Mouse (Mus musculus) adrenal gland, postnatal 36 days (tissue): ENCODE data around the gene Unc13d. TPM values are rescaled to one million over a fixed set of nuclear protein-coding genes. Genes with fewer than 3 reads are reported as not detected.
"Not testable (repeated sequence)": the region's sequence is repeated elsewhere in the genome, so short reads cannot be mapped to it uniquely, and the experiment has no call there.

Source experiments
- DNase-seq, 2 experiments: peaks; one replicate each; pipeline ENCODE4 v3.0.0; 2021; ENCODE audit warnings: mixed read lengths in 1 of 2
- total RNA-seq, 2 experiments: library from RNA; stranded (reverse); gene quantifications; 2 replicates each; pipeline ENCODE4 v1.2.3; 2021

The Unc13d gene
- total RNA-seq, 2 experiments from 2014 or later = 0.49 to 0.66 TPM

DNA sequence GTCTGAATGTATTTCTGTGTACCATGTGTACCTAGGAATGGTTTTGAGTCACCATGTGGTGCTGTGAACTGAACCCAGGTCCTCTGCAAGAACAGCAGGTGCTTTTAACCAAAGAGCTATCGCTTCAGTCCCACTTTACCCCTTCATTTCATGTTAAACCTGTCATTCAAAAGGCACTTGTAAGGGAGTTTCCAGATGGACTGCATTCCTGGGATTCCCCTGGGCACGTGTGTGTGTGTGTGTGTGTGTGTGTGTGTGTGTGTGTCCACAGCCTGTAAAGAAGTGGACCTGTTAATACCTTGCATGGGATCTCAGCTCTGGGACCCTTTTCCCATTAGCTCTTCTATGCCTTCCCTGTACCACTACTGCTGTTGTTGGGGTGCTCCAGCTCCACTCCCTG is 28.2 kb downstream of the Unc13d start:
- DNase-seq = no peak

DNA sequence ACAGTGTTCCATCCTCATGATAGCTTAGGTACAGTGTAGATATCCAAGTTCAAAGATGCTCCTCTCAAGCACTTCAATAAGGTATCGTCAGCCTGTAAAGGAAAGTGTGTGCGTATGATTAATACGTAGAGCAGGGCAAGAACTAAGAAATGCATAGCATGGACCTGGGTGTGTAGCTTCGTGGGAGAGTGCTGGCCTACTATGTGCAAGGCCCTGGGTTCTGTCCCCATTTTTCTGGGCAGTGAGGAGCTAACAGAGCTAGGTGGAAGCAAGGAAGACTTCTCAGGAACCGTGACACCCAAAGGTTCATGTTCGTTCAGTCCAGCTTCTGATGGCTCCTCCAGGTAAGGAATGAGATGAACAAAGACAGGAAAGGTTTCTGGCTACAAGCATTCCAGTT is 32.6 kb downstream of the Unc13d start:
- no peak for DNase-seq

DNA sequence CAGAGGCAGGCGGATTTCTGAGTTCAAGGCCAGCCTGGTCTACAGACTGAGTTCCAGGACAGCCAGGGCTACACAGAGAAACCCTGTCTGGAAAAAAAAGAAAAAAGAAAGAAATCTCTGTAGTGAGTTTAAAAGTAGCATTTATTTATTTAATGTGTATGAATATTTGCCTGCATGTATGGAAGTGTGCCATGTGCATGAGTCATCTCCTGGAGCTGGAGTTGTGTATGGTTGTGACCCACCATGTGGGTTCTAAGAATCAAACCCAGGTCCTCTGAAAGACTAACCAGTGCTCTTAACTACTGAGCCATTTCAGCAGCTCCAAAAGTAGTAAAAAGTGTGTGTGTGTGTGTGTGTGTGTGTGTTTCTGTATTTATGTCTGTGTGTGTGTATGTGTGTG is 34.5 kb downstream of the Unc13d start:
- no peak for DNase-seq

DNA sequence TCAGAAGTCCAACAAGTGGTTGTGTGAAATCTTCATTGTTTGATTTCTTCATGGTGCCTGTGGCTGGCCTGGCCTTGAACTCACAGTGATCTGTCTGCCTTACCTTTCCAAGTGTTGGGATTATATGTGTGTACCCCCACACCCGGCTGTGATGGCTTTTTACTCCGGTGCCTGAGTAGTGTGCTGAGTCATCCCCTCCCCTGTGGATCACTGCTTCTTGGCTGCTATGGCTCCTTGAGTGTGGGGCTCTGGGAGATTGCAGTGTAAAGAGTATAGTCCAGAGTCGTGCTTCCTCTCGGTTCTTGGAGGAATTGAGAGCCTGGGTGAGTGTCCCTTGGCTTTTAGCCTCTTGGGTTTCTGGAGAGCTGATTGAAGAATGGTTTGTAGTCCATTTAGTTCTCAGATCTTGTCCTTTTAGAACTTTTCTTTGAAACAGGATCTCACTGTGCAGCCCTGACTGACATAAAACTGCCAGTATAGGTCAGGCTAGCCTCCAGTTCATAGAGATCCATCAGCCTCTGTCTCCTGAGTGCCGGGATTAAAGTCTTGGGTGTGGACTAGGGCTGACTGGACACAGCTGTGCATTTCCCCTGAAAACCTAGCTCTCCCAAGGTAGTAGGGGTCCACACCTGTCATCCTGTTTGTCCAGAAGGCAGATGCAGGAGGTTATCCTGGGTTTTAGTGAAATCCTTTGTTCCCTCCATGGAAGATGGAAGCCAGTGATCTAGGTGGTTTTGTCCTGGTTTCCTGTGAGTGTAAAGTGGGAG is 35.2 kb downstream of the Unc13d start:
- no peak for DNase-seq

DNA sequence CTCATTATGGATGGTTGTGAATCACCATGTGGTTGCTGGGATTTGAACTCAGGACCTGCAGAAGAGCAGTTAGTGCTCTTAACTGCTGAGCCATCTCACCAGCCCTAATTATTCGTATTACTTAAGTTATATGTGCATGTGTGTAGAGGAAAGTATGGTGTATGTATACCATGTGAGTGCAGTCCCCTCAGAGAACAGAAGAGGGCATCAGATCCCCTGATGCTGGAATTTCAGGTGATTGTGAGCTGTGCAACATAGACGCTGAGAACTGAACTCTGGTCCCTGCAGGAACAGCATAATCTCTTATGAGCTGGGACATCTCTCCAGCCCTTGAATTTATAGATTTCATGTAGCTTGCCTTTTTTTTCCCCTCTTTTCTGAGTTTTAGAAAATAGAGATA is 35.9 kb downstream of the Unc13d start:
- no peak for DNase-seq

DNA sequence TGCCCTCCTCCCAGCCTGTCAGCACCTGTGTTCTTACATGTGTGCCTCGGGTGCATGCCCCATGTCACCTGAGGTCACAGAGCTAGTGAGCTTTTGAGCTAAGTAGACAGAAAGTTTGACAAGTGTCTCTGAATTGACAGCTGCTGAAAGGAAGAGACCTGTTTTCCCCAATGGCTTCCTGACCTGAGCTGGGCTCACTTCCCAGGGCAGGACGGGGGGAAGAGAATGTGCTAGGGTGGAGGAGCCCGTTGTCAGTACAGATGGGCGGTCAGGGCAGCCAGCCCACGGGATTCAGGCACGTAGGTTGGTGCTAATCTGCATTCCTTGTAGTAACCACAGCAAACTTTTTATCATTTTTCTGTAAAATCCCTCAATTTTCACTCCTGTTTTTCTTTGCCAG is 37.2 kb downstream of the Unc13d start:
- no peak for DNase-seq

DNA sequence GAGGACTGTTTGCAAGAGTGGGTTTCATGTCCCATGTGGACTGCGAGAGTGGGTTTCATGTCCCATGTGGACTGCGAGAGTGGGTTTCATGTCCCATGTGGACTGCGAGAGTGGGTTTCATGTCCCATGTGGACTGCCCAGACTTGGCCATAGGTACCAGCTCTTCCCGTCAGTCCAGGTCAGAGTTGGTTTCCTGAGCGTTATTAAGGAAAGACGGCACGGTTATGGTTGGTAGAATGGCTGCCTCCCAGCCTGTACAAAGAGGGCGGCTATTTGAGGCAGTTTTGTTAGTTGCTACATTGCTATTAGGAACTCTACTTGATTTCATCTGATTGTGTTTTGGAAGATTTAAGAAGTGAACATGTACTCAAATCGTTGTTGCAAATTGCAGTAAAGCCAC is 39.9 kb downstream of the Unc13d start:
- DNase-seq = no peak

DNA sequence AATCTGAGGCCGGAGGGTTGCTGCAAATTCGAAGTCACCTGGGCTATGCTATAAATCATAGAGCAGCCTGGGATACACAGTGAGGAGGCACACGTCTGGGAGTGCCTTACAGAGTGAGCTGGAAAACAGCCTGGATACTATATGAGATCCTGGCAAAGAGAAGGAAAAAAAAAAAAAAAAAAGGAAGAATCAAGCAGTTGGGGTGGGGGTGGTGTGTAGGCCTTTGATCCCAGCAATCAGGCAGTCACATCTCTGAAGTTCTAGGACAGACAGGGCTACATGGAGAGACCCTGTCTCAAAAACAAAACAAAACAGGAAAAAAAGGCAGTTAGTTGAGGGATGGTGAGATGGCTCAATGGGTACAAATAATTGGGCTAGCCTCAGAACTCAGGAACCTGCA is 41.1 kb downstream of the Unc13d start:
- DNase-seq = no peak

DNA sequence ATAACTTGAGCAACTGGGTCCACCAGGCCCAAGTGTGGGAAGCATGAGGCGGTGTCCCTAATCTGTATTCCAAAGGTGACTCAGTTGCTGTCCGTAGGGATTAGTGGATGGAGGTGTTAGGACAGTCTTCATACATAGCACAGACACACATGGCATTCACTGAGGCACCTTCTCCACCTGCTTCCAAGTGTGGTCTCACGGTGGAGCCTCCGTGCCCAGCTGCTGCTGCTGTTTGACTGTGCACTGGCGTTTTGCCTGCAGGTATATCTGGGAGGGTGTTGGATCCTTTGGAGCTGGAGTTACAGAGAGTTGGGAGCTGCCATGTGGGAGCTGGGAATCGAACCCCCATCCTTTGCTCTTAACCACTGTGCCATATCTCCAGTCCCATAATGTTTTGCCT is 43.2 kb downstream of the Unc13d start:
- DNase-seq = no peak

DNA sequence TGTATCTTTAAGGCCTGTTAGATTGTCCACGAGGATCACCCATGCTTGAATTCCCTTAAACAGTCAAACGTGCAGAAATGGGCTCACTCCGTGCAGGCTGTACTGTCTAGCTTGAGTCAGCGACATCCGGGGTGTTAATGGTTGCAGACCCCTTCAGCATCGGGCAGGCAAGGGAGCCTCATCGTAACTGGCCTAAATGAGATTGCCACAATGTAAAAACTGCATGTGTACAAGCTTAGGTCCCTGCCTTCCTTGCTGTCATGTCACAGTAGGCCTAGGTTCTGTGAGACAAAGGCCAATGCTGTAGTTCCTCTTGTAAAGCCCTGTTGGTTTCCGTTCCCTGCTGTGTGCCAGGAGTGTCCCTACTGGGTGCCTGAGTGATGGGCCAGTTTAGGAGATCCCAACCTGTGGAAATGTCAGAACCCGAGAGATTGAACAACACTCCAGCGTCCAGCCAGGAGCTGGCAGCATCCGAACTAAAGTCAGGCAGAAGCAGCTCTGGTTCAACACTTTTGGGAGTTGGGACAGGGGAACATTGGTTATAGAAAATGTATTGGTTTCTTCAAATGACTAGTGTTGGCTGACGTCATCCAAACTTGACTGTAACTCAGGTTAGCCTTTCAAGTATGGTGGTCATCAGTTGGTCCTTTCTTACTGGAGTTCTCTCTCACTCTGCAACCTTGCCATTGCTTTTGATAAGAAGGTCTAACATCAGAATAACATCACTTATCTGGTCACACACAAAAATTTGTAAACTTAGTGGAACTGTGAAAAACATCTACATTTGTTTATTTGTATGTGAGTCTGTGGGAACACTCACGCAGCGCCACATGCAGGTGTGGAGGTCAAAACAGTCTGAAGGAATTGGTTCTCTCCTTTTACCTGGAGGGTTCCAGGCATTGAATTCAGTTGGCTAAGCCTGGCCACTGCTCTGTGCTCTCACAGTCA is 46.6 kb downstream of the Unc13d start:
- DNase-seq = peak; percentile 26 to 42

DNA sequence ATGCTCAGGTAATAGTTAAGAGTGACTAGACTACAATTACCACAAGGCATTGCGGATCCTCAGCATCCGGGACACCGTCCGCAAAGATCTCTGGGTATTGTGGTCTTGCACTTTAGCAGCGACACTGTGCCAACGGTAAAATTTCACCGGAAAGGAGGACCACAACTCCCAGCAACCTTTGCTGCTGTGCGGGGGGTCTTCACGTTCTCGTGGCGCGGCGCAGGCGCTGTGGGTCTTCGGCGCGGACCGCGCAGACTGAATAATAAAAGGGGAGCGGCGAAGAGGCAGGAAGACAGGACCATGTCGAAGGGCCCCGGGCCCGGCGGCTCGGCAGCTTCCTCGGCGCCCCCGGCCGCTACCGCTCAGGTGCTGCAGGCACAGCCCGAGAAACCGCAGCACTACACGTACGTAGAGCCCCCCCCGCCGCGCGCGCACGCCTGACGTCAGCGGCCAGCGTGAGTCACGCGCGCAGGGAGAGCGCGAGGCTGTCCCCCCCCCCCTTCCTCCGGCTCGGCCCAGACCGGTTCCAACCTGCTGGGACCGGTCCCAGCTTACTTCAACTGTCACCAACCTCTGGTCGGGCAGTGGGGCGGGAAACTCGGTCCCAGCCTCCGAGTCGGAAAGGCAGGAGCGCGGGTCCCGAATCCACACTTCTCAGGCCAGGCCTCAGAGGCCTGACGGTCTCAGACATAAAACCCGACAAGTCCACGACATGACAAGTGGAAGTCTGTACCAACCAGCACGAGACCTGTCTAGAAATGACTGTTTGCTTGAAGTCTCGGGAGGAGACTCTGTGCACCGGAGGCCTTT is 47.5 kb downstream of the Unc13d start, which contains the start of gene Unk:
Gene Unk, plus strand, starts transcription at position 235 of the 810 bp plus-strand sequence.
- peak; percentile 96 for DNase-seq

DNA sequence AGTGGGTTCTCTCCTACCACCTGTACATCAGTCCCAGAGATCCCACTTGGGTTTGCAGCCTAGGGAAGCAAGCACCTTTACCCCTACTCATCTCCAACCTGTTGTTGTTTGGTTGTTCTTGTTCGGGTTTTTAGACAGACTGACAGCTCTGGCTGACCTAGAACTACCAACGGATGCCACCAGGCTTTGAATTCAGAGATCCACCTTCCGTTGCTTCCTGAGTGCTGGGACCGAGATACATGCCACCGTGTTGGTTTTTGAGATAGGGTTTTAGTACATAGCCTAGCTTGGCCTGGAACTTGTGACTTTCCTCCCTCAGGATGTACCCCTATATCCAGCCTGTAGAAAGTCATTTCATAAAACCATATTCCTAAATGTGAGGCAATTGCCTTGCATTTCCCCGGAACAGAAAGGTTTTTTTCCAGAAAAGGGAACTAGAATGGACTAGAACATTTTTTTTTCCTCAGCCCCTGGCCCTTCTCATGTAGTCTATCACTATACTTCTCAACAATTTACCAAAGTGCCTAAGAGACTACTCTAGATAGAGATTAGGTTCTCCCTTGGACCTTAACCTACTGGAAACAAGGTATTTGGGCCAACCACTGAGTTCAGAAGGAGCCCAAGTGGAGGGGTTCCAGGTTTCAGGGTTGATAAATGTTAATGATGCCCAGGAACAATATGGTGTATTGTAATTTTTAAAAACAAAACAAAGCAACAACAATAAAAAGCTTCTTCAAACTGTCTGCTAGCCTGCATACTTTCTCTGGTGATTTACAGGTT is 48.5 kb downstream of the Unc13d start:
- DNase-seq = no peak

DNA sequence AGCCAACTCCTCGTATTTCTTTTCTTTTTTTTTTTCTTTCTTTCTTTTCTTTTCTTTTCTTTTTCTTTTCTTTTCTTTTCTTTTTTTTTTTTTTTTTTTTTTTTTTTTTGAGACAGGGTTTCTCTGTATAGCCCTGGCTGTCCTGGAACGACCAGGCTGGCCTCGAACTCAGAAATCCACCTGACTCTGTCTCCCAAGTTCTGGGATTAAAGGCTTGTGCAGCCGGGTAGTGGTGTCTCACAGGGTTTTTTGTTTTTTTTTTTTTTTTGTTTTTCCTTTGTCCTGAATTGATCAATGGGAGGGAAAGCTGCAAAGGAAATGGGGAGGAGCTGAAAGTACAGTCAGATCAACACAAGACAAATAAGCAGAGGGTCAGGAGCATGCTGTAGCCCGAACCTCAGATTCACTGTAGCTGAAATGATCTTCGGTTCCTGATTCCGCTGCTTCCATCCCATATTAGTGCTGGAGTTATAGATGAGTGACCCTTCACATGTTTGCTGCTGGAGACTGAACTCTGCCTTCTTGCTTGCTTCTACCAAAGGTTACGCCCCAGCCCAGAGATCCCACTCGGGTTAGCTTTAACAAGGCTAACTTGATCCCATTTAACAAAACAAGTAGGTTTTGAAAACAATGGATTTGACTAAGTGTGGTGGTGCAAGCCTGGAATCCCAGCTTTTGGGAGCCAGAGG is 49.4 kb downstream of the Unc13d start:
- DNase-seq = no peak

DNA sequence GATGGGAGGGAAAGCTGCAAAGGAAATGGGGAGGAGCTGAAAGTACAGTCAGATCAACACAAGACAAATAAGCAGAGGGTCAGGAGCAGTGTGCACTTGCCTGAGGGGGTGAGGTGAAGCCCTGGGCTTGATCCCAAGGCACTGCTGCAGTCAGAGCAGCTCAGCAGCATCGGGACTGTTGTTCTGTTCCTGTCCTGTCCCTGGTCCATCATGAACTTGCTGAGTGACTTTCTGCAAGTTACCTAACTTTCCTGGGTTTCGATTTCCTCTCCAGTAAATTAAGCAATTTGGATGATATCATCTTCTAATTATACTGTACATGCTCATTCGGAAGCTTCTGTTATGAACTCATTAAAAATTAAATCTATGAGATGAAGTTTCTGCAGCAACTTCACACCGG is 50.0 kb downstream of the Unc13d start, which contains the start of gene H3f3b:
Gene H3f3b, minus strand, starts transcription at position 207 of the 400 bp plus-strand sequence.
- no peak for DNase-seq

DNA sequence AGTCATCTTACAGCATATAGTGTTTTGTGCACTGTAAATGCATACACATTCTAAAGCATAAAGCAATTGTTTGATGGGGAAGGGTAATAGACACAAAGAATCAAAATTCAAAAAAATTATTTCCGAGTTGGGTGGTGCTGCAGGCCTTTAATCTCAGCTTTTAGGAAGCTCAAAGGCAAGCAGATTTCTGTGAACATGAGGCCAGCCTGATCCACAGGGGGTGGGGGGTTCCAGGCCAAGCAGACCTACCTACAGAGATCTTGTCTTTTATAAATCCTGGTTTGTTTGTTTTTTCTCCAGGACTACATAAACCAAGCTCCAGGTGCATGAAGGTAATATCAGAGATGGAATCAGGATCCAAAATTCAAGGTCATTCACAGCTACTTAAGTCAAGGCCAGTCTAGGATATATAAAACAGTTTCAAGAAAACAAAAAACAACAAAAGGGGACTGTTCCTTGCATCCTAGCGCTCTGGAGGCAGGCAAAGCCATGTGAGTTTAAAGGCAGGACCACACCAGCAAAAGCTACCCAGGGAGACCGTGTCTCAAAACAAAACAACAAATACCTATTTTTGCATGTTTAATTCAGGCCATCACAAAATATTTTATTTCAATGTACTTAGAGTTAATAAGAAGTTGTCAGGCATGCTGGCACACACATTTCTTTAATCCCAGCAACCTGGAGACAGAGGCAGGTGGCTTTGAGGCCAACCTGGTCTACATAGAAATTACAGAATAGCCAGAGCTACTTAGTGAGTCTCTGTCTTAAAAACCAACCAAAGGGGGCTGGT is 52.5 kb downstream of the Unc13d start:
- DNase-seq = no peak

DNA sequence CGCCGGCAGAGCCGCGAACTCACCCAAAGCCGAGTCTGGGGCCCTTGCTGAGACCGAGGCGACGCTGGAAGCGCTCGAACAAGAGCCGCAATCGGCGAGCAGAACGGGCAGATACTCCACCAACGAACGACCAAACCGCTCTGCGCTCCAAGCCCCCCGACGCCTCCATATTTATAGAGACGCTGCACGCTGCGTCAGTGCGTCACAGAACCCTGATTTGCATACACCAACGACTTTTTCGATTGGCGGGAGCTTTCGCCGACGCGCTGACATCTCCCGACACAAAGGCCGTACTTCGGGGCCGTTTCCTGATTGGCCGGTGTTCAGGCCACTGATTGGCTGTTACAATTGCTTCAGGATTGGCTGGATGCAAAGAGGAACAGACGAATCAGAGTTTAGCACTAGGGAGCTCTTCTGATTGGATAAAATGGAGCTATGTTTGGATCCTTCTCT is 53.4 kb downstream of the Unc13d start:
- DNase-seq = peak; percentile 93 to 94

DNA sequence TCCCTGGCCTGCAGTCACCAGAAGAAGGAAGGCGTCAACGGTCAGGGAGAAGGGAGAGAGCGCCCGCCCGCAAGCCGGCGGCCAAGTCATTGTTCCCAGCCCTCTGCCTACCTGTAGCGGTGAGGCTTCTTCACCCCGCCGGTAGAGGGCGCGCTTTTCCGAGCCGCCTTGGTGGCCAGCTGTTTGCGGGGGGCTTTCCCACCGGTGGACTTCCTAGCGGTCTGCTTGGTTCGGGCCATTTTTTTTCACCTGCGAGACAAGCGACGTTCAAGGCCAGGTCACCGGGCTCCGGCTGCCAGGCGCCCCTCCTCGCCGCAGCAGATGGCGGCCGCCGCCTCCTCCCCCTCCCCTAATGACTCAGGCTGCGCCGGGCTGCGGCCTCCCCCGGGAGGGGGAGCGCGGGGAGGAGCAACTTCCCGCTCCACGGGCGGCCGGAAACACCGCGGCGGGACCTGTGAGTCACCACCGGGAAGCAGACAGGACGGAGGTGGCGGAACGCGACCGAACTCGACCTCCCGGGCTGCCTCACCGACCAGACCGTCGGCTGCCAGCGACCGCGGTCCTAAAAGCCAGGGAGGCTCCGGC is 53.9 kb downstream of the Unc13d start:
- DNase-seq = peak; percentile 94

DNA sequence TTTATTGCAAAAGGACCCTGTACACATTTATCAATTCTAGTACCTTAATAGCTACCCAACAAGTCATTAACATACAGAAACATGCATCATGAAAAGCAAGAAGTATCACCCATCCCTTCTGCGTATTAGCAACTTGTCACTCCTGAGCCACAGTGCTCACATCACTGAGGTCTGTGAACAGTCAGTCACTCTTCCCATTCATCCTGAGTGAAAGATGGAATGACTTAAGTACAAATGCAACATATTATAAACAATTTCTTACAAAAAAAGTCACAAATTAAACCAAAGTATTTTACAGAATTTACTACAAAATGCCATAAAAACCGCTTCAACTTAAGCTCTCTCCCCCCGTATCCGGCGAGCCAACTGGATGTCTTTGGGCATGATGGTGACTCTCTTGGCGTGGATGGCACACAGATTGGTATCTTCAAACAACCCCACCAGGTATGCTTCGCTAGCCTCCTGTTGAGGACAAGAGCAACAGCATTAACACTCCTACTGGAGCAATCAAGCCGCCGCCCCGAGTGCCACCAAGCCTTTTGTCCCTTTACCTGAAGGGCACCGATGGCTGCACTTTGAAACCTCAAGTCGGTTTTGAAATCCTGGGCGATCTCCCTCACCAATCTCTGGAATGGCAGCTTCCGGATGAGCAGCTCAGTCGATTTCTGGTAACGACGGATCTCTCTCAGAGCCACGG is 54.5 kb downstream of the Unc13d start:
- not testable (repeated sequence) for DNase-seq
